Mouse (Mus musculus): ENCODE results near the gene Acadl. TPM values are rescaled to one million over a fixed set of nuclear protein-coding genes. Genes with fewer than 3 reads are reported as not detected.
A peak's percentile ranks its signal among the peaks of the same experiment; 100 is the strongest.

The Acadl gene
- total and polyA plus RNA-seq, 2 experiments from 2014 or later, result 8.6 to 57.3 TPM

DNA sequence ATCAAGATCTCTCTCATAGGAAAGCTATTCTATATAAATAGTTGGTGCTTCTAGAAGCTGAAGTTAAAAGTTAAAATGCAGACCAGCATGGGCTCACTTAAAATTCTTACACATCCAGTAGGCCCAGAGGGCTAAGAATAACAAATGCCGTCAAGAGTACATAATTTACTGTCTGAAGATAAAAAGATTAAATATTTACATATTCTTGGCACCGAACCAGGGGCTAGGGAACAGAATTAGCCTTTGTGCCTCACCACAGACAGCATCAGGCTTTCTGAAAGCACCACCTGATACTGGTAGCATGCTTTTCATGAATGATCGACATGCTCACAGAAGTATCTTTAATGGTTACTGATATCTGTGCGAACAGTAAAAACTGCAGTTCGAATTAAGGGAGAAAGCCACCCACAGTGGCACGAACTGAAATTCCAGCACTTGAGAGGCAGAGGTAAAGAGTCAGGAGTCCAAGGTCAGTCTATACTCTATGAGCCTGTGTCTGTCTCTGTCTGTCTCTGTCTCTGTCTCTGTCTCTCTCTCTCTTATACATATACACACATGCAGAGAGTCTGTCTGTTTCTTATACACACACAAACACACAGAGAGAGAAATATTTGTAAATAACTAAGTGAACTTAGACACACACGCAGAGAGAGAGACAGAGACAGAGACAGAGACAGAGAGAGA lies 23.2 kb downstream of the Acadl start:
- DNase-seq, result no peak

DNA sequence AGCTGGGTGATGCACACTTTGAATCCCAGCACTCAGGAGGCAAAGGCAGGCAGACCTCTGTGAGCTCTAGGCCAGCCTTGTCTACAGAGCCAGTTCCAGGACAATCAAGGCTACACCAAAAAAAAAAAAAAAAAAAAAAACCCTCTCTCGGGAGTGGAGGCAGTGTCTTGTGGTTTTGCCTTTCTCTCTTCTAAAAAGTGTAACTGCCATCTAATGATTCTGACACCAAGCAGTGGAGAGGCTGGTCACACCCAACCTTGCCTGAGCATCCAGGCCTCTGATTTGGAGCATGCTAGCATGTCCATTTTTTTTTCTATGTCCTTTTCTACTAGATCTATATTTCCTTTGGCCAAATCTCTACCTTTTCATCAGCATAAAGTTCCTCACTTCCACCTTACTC lies 23.9 kb downstream of the Acadl start:
- Histone ChIP-seq H3K36me3 (ENCODE audit: insufficient read depth) (no peaks in the 10 kb centered on the region), H3K27me3 (ENCODE audit: insufficient read depth, low read length) (no peaks in the 10 kb centered on the region), H3K4me3 (ENCODE audit: low read depth, low read length) (no peak overlapping the region), H3K4me1 (ENCODE audit: insufficient read depth) (no peaks in the 10 kb centered on the region), H3K9ac (no peak overlapping the region), H3K4me2 (ENCODE audit: low read depth) (no peak overlapping the region), H3K9me3 (ENCODE audit: low read length) (no peaks in the 10 kb centered on the region), H3K27ac (ENCODE audit: low read depth, low read length) (no peak overlapping the region)
- TF ChIP-seq CTCF (IDR thresholded peaks at IDR 0.05; ENCODE audit: low read depth), result no peak
- ATAC-seq, result no peak
- WGBS, result 92% methylated on average over 1 of the region's 1 CpGs
- DNase-seq, result no peak

More for the DNA sequence above, 23.2 kb downstream of the Acadl start:
- Histone ChIP-seq H3K4me2 (ENCODE audit: low read depth) (no peak overlapping the region), H3K9ac (no peak overlapping the region), H3K9me3 (ENCODE audit: low read length) (no peaks in the 10 kb centered on the region), H3K27ac (ENCODE audit: low read depth, low read length) (no peak overlapping the region), H3K4me3 (ENCODE audit: low read depth, low read length) (no peak overlapping the region), H3K27me3 (ENCODE audit: insufficient read depth, low read length) (no peaks in the 10 kb centered on the region), H3K4me1 (ENCODE audit: insufficient read depth) (no peaks in the 10 kb centered on the region), H3K36me3 (ENCODE audit: insufficient read depth) (no peaks in the 10 kb centered on the region)
- WGBS, result 79% methylated on average over 7 of the region's 7 CpGs
- ATAC-seq, result no peak
- no peak for TF ChIP-seq CTCF (IDR thresholded peaks at IDR 0.05; ENCODE audit: low read depth)

DNA sequence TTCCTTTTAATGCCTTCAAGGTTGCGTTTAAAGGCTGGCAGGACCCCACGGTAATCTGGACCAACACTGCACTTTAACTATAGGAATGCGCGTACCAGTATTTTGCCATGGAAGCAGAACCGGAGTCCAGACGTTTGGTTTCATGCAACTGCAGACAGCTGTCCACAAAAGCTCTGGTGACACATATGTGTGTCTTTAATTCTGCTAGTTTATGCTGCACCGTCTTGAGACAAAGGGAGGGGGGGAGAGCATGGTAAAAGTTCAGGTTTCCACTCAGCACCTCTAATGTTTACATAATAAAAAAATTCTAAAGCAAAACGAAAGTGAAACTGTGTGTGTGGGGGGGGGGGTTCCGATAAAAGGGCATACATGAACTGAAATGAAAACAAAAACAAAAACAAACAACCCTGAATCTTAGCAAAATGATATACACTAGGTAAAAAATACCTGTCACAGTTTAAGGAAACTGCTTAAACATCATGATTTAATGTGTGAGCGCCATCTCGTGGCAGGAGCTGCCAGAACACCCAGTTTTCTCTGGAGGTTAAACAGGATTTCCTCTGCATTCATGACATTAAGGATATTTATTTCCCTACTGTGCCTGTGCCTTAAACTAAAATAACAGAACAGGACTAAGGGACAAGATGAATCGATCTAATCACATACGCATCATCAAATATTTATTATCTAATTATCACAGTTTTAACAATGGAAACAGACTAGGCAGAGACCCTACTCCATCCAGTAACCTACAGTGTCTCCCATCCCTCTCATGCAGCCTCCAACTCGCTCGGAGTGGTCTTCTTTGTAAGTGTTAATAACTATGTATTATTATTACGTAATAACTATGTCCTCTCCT lies 24.7 kb downstream of the Acadl start:
- Histone ChIP-seq H3K4me3 (ENCODE audit: low read depth, low read length) (no peak overlapping the region), H3K4me1 (ENCODE audit: insufficient read depth) (no peaks in the 10 kb centered on the region), H3K9ac (no peak overlapping the region), H3K27ac (ENCODE audit: low read depth, low read length) (no peak overlapping the region), H3K4me2 (ENCODE audit: low read depth) (no peak overlapping the region), H3K9me3 (ENCODE audit: low read length) (no peaks in the 10 kb centered on the region), H3K27me3 (ENCODE audit: insufficient read depth, low read length) (no peaks in the 10 kb centered on the region), H3K36me3 (ENCODE audit: insufficient read depth) (no peaks in the 10 kb centered on the region)
- ATAC-seq, result no peak
- WGBS, result 59% methylated on average over 16 of the region's 16 CpGs
- peak; percentile 85 for DNase-seq
- peak; percentile 84 for TF ChIP-seq CTCF (IDR thresholded peaks at IDR 0.05; ENCODE audit: low read depth)

DNA sequence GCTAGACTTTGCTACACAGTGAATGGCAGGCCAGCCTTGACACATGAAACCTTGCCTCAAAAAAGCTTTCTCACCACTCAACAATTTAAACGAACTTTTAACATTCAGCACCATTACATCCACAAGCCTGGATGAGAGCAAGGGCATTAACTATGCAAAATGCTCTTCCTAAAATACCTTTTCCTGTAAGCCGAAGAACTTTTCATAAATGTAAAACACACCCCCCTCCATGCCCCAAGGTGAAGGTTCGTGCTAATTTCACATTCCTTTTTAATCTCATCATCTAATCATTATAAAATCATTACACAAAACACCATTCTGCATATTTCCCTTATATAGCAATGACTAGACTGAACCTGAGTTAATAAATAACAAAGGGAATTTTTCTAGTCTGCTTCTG lies 25.9 kb downstream of the Acadl start:
- Histone ChIP-seq H3K4me2 (ENCODE audit: low read depth) (no peak overlapping the region), H3K9me3 (ENCODE audit: low read length) (no peaks in the 10 kb centered on the region), H3K4me3 (ENCODE audit: low read depth, low read length) (no peak overlapping the region), H3K27ac (ENCODE audit: low read depth, low read length) (no peak overlapping the region), H3K36me3 (ENCODE audit: insufficient read depth) (no peaks in the 10 kb centered on the region), H3K27me3 (ENCODE audit: insufficient read depth, low read length) (no peaks in the 10 kb centered on the region), H3K9ac (no peak overlapping the region), H3K4me1 (ENCODE audit: insufficient read depth) (no peaks in the 10 kb centered on the region)
- DNase-seq, result no peak
- no peak for TF ChIP-seq CTCF (IDR thresholded peaks at IDR 0.05; ENCODE audit: low read depth)
- WGBS, result 79% methylated on average over 3 of the region's 3 CpGs
- no peak for ATAC-seq

DNA sequence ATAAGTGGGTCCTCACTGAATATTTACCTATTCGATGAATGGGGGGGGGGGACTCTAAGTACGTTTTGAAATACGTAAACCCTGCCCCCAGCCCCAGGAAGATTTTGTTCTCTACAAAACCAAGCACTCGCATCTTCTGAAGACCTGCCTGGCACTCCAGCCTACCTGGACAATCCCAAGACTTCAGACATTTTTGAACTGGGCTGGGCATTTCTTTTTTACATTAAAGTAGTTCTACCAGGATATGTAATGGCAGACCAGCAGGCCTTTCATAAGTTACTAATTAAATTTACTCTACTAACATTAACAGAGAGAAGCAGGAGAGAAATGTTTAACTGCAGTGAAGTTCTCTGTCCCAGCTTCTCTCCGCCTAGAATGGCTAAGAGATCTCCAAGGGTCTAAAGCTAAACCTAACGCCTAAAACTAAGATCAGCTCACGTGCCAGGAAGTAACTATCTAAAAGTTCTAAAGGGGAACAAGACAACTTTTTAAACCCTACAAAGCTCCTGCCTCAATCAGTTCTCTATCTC lies 30.4 kb downstream of the Acadl start:
- Histone ChIP-seq H3K4me1 (ENCODE audit: insufficient read depth) (no peaks in the 10 kb centered on the region), H3K9ac (no peak overlapping the region), H3K27ac (ENCODE audit: low read depth, low read length) (no peak overlapping the region), H3K4me2 (ENCODE audit: low read depth) (no peak overlapping the region), H3K27me3 (ENCODE audit: insufficient read depth, low read length) (no peaks in the 10 kb centered on the region), H3K36me3 (ENCODE audit: insufficient read depth) (no peaks in the 10 kb centered on the region), H3K4me3 (ENCODE audit: low read depth, low read length) (no peak overlapping the region), H3K9me3 (ENCODE audit: low read length) (no peaks in the 10 kb centered on the region)
- 83% methylated on average over 7 of the region's 7 CpGs for WGBS
- no peak for TF ChIP-seq CTCF (IDR thresholded peaks at IDR 0.05; ENCODE audit: low read depth)
- ATAC-seq, result no peak
- no peak for DNase-seq

DNA sequence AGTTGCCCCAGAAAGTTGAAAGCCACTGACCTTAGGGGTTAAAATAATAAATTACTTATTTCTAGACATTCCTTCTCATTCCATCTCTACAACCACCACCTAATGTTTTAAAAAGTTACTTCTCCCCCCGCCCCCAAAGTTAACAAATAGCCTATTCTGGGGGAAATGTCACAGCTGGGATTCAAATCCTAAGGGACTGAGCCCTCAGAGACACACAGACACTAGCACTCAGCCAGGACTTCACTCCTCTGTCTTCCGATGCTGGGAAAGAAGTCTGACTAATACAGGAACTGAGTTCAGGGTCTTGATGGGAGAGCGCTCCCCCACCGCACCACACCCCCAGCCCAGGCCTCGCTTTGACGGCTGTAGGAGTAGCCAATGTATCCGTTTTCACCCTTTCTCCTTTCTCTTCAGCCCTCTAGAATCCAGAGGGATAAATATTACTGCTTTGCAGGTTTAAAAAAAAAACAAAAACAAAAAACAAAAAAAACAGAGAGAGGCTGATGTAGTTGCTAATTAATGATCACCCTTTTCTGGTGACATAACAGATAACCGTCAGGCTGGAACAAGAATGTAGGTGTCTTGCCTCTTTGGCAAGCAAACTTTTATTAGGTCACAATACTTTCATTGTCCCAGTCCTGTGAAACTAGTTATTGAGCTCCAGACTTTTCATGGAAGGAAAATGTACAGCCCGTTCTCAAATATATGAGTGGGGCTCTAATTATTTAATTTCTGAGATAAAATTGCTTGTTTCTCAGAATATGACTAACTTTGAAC lies 31.1 kb downstream of the Acadl start:
- no peak for DNase-seq
- Histone ChIP-seq H3K36me3 (ENCODE audit: insufficient read depth) (no peaks in the 10 kb centered on the region), H3K27me3 (ENCODE audit: insufficient read depth, low read length) (no peaks in the 10 kb centered on the region), H3K9ac (no peak overlapping the region), H3K27ac (ENCODE audit: low read depth, low read length) (no peak overlapping the region), H3K4me3 (ENCODE audit: low read depth, low read length) (no peak overlapping the region), H3K4me2 (ENCODE audit: low read depth) (no peak overlapping the region), H3K4me1 (ENCODE audit: insufficient read depth) (no peaks in the 10 kb centered on the region), H3K9me3 (ENCODE audit: low read length) (no peaks in the 10 kb centered on the region)
- TF ChIP-seq CTCF (IDR thresholded peaks at IDR 0.05; ENCODE audit: low read depth), result no peak
- no peak for ATAC-seq
- WGBS, result 57% methylated on average over 9 of the region's 9 CpGs
